Comparison of ENCODE assay signal across 8 mouse cellular contexts in the genomic region with DNA sequence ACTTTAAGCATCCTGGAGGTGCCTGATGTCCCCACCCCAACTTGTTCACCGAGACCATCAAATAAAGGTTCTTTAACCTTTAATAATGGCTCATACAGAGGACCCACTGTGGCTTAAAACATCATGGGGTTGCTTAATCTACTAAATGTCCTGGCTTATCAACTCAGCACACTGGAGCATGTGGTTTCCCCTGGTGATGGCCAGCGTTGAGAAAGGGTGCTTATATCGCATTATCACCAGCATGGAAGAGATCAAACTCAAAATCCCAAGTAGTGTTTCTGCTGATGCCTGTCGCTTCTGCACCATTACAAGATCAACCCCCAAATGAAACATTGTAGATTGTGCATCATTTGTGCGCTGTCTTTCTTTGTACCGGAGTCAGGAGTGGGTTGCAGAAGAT. TPM values are rescaled to one million over a fixed set of nuclear protein-coding genes. Genes with fewer than 3 reads are reported as not detected.
DNase-seq lines count a peak whose midpoint lies in the region; ATAC-seq and TF ChIP-seq lines count a peak whose summit lies in the region.
"Had no signal": no experiment of that assay in that cellular context is flagged by ENCODE, and none has a peak within 500 bp of the region (broad histone marks: within the 10 kb centered on the region; RNA-seq: fewer than 3 reads in every experiment).

No protein-coding gene starts in this region.

- no peaks in the 10 kb centered on the region for H3K27me3 ChIP-seq in neural tube, embryonic 11.5 days (ENCODE audit: control insufficient read depth, insufficient read depth, low read length)
- no peaks in the 10 kb centered on the region for H3K27me3 ChIP-seq in limb, embryonic 14.5 days (ENCODE audit: control insufficient read depth, insufficient read depth, low read length)
- no peaks in the 10 kb centered on the region for H3K27me3 ChIP-seq in small intestine, adult 2 months (ENCODE audit: control insufficient read depth, insufficient read depth, low read length)

- no peak for ATAC-seq in neural tube, embryonic 11.5 days (ENCODE audit: insufficient read depth, low FRiP score, low TSS enrichment)
- ATAC-seq in limb, embryonic 14.5 days (ENCODE audit: low FRiP score, low read depth), result no peak

- no peak for TF ChIP-seq CTCF in embryonic fibroblast, embryonic 13.5 days (IDR thresholded peaks at IDR 0.05; ENCODE audit: borderline replicate concordance, insufficient read depth, low read length)
- no peak for TF ChIP-seq CTCF in small intestine, adult 2 months (IDR thresholded peaks at IDR 0.05; ENCODE audit: extremely low read depth, insufficient read length, insufficient replicate concordance, low read depth, low read length)

- no peak overlapping the region for H3K27ac ChIP-seq in neural tube, embryonic 11.5 days (ENCODE audit: low read depth, low read length)
- H3K27ac ChIP-seq in embryonic fibroblast, embryonic 13.5 days (ENCODE audit: insufficient read depth, low read length), result 0 out of 2 replicates have a peak overlapping the region, but pooled peaks have one; percentile 89
- peak overlapping the region; percentile 95 for H3K27ac ChIP-seq in limb, embryonic 14.5 days (replicated peaks; ENCODE audit: low read depth, low read length)
- H3K27ac ChIP-seq in small intestine, adult 2 months (ENCODE audit: insufficient read depth, low read depth, low read length), result peak overlapping the region; percentile 96

- no peak overlapping the region for H3K4me3 ChIP-seq in neural tube, embryonic 11.5 days (ENCODE audit: low read depth, low read length)
- H3K4me3 ChIP-seq in embryonic fibroblast, embryonic 13.5 days (ENCODE audit: insufficient read depth, low read length), result no peak overlapping the region; the same call in 1 of the 2 replicates
- H3K4me3 ChIP-seq in limb, embryonic 14.5 days (replicated peaks; ENCODE audit: low read length), result peak overlapping the region; percentile 65; the same call in 1 of the 2 replicates
- peak overlapping the region; percentile 79 for H3K4me3 ChIP-seq in small intestine, adult 2 months (ENCODE audit: low read depth, low read length)

- H3K4me1 ChIP-seq in neural tube, embryonic 11.5 days (ENCODE audit: control insufficient read depth, insufficient read depth, low read length), result peaks cover 5% of the 10 kb centered on the region
- H3K4me1 ChIP-seq in embryonic fibroblast, embryonic 13.5 days (ENCODE audit: control insufficient read depth, insufficient read depth, low read length), result no peaks in the 10 kb centered on the region
- H3K4me1 ChIP-seq in limb, embryonic 14.5 days (ENCODE audit: control insufficient read depth, insufficient read depth, low read length), result 0 out of 2 replicates have a peak, but pooled peaks cover 11% of the 10 kb centered on the region
- peaks cover 3% of the 10 kb centered on the region; the same call in 1 of the 2 replicates for H3K4me1 ChIP-seq in small intestine, adult 2 months (ENCODE audit: control insufficient read depth, insufficient read depth, insufficient read length, low read length)

- H3K36me3 ChIP-seq in neural tube, embryonic 11.5 days (ENCODE audit: control insufficient read depth, insufficient read depth, low read length), result no peaks in the 10 kb centered on the region
- no peaks in the 10 kb centered on the region for H3K36me3 ChIP-seq in limb, embryonic 14.5 days (ENCODE audit: control insufficient read depth, insufficient read depth, low read length)
- no peaks in the 10 kb centered on the region for H3K36me3 ChIP-seq in small intestine, adult 2 months (ENCODE audit: control insufficient read depth, insufficient read depth, low read length)

- peak overlapping the region; percentile 63; the same call in 1 of the 2 replicates for H3K9ac ChIP-seq in neural tube, embryonic 11.5 days (ENCODE audit: low read length)
- no peak overlapping the region for H3K9ac ChIP-seq in limb, embryonic 14.5 days (ENCODE audit: low read depth, low read length, severe bottlenecking)

- DNase-seq in neural tube, embryonic 11.5 days (ENCODE audit: low spot score), result no peak
- no peak for DNase-seq in neural tube, embryonic 10.5 days (ENCODE audit: extremely low spot score, low spot score)
- DNase-seq in limb, embryonic 14.5 days (ENCODE audit: low spot score), result no peak
- no peak for DNase-seq in spleen, postnatal 10 days (ENCODE audit: low spot score in 2 of 2)
- no peak for DNase-seq in thymus, postnatal 25 days
- DNase-seq: cerebellum, adult 11 months had no signal

- 94% methylated on average over 6 of the region's 6 CpGs for WGBS in neural tube, embryonic 11.5 days
- 94% methylated on average over 6 of the region's 6 CpGs for WGBS in limb, embryonic 14.5 days
- 91% methylated on average over 6 of the region's 6 CpGs for WGBS in small intestine, adult 2 months

- peak overlapping the region; percentile 62 for H3K4me2 ChIP-seq in neural tube, embryonic 11.5 days (ENCODE audit: low read depth)
- peak overlapping the region; percentile 58 for H3K4me2 ChIP-seq in limb, embryonic 14.5 days (replicated peaks; ENCODE audit: low read depth, low read length, severe bottlenecking)

- H3K9me3 ChIP-seq in neural tube, embryonic 11.5 days (ENCODE audit: control insufficient read depth, low read length), result no peaks in the 10 kb centered on the region
- H3K9me3 ChIP-seq in limb, embryonic 14.5 days (ENCODE audit: control insufficient read depth, low read length), result no peaks in the 10 kb centered on the region

- TF ChIP-seq POLR2A in embryonic fibroblast, embryonic 13.5 days (IDR thresholded peaks at IDR 0.05; ENCODE audit: low read depth, low read length), result 0 out of 2 replicates have a peak, but pooled peaks have one; percentile 11
- TF ChIP-seq POLR2A in limb, embryonic 14.5 days (IDR thresholded peaks at IDR 0.05; ENCODE audit: borderline replicate concordance, extremely low read depth, insufficient read depth, insufficient read length), result no peak
- TF ChIP-seq POLR2A in small intestine, adult 2 months (IDR thresholded peaks at IDR 0.05; ENCODE audit: low read depth, low read length), result no peak

RNA-seq across cellular contexts. Expression of gene Wnt7b, which starts 53.2 kb away (rescaled TPM):
- polyA plus RNA-seq in neural tube, embryonic 11.5 days (2014; fragmentation: Nextera tagmentation; extraction: Ambion mirVana), result 81.7 and 85.1 TPM in 2 replicates
- not detected in 2 replicates for polyA plus RNA-seq in embryonic fibroblast, embryonic 13.5 days (2011; ENCODE audit: insufficient read length, low read depth, missing spikeins)
- polyA plus RNA-seq in limb, embryonic 14.5 days (2012; rRNA removed), result 22.4 and 24.7 TPM in 2 replicates
- 40.0 and 46.0 TPM in 2 replicates for polyA plus RNA-seq in limb, embryonic 14.5 days (2014; fragmentation: Nextera tagmentation; extraction: Ambion mirVana)
- polyA plus RNA-seq in small intestine, adult 2 months (2012; rRNA removed), result 0.14 TPM in 1 of 2 replicates, not detected in the other

Comparison
In these comparisons a context has a peak if more than half of its experiments do, and no peak if none do; other contexts are left out.
1. H3K4me3 ChIP-seq: peak in limb, embryonic 14.5 days (single experiment) and small intestine, adult 2 months (single experiment); none in neural tube, embryonic 11.5 days (single experiment) and embryonic fibroblast, embryonic 13.5 days (single experiment).
2. RNA of gene Wnt7b, which starts 53.2 kb away (polyA plus RNA-seq): 81.7 to 85.1 TPM in neural tube, embryonic 11.5 days and 22.4 to 46.0 TPM in limb, embryonic 14.5 days; 0.14 TPM in small intestine, adult 2 months and not detected in embryonic fibroblast, embryonic 13.5 days; every median in the first group is over 10 times any median in the second.